Mouse (Mus musculus) stomach, postnatal 0 days (tissue): ENCODE results near the gene Scn2a.

ENCODE experiments used
- CTCF ChIP-seq: IDR thresholded peaks from 2 replicates; pipeline ENCODE4 v1.5.1; 2016; ENCODE audit warnings: antibody characterized with exemption, low read depth, mild to moderate bottlenecking, moderate library complexity
- EP300 ChIP-seq: optimal IDR thresholded peaks from 2 replicates; pipeline ENCODE3; 2016; ENCODE audit warnings: antibody characterized with exemption

DNA sequence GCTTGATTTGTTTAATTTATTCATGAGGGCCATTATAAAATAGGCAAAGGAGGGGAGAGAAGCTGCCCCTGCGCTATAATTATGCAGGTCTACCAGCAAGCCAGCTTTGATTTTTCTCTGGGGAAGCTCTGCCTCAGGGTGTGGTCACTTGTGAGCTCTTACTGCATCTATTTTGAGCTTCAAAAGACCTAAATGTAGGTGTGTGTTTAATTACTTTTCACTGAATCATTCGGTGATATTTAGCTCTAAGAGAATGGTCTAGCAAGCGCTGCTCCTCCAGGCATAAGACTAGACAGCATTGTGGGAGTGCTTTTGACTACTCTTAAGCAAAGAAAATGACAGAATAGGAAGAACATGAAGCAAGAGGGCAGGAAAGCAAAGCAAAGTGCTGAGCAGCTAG lies 80.6 kb downstream of the Scn2a start:
- TF ChIP-seq CTCF (no peak), EP300 (no peak)
